Comparison of ENCODE assay signal across 26 mouse cellular contexts in the genomic region with DNA sequence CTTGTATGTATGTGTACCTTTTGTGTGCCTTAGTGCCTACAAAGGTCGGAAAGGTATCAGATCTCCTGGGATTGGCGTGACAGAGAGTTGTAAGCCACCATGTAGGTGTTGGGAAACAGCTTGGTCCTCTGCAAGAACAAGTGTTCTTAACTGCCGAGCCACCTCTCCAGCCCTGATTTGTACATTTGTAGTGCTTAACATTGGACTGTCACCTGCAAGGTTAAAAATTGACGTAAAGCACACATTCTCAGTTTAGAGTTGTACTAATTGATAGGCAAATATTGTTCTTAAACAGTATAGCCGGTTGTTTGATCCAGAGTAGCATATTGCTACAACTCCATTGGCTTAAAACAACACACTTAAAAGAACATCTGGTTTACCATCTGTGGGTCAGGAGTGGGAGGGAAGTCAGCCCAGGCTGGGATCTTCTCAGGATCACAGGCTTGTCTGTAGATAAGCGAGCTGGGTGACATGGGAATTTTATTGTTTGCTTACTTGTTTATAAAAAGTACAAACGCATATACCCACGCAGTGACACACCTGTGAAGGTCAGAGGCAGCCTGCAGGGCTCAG. TPM values are rescaled to one million over a fixed set of nuclear protein-coding genes. Genes with fewer than 3 reads are reported as not detected.
DNase-seq lines count a peak whose midpoint lies in the region; ATAC-seq and TF ChIP-seq lines count a peak whose summit lies in the region.
"Had no signal": no experiment of that assay in that cellular context is flagged by ENCODE, and none has a peak within 500 bp of the region (broad histone marks: within the 10 kb centered on the region; RNA-seq: fewer than 3 reads in every experiment).

No protein-coding gene starts in this region.

- no peak overlapping the region for H3K9ac ChIP-seq in lung, postnatal 0 days (replicated peaks; ENCODE audit: low read depth)
- no peak overlapping the region for H3K9ac ChIP-seq in intestine, embryonic 15.5 days
- H3K9ac ChIP-seq in stomach, embryonic 15.5 days, result no peak overlapping the region
- H3K9ac ChIP-seq: embryonic facial prominence, embryonic 13.5 days; forebrain, embryonic 12.5 days; forebrain, embryonic 15.5 days; hindbrain, embryonic 12.5 days; hindbrain, embryonic 15.5 days had no signal

- H3K9me3 ChIP-seq in lung, postnatal 0 days (ENCODE audit: low read length), result no peaks in the 10 kb centered on the region
- no peaks in the 10 kb centered on the region for H3K9me3 ChIP-seq in intestine, embryonic 15.5 days
- H3K9me3 ChIP-seq in stomach, embryonic 15.5 days, result no peaks in the 10 kb centered on the region
- H3K9me3 ChIP-seq: embryonic facial prominence, embryonic 10.5 days; embryonic facial prominence, embryonic 13.5 days; forebrain, embryonic 12.5 days; forebrain, embryonic 15.5 days; G1E; hindbrain, embryonic 12.5 days; hindbrain, embryonic 15.5 days had no signal

- no peak overlapping the region for H3K27ac ChIP-seq in lung, postnatal 0 days (ENCODE audit: low read length)
- H3K27ac ChIP-seq in intestine, embryonic 15.5 days, result no peak overlapping the region
- 0 out of 2 replicates have a peak overlapping the region, but pooled peaks have one; percentile 24 for H3K27ac ChIP-seq in stomach, embryonic 15.5 days
- H3K27ac ChIP-seq: embryonic facial prominence, embryonic 10.5 days; embryonic facial prominence, embryonic 13.5 days; forebrain, embryonic 12.5 days; forebrain, embryonic 15.5 days; hindbrain, embryonic 12.5 days; hindbrain, embryonic 15.5 days had no signal

- H3K27me3 ChIP-seq in lung, postnatal 0 days (replicated peaks; ENCODE audit: insufficient read depth, low read length), result no peaks in the 10 kb centered on the region
- no peaks in the 10 kb centered on the region for H3K27me3 ChIP-seq in intestine, embryonic 15.5 days (replicated peaks)
- no peaks in the 10 kb centered on the region for H3K27me3 ChIP-seq in stomach, embryonic 15.5 days (replicated peaks)
- H3K27me3 ChIP-seq: CH12.LX; embryonic facial prominence, embryonic 13.5 days; forebrain, embryonic 12.5 days; forebrain, embryonic 15.5 days; hindbrain, embryonic 12.5 days; hindbrain, embryonic 15.5 days had no signal

- ATAC-seq in lung, postnatal 0 days, result peak; percentile 75
- peak; percentile 43; the same call in 1 of the 2 replicates for ATAC-seq in intestine, embryonic 15.5 days
- peak; percentile 67; the same call in 1 of the 2 replicates for ATAC-seq in stomach, embryonic 15.5 days (ENCODE audit: insufficient read depth, low FRiP score, low read depth)
- ATAC-seq: forebrain, embryonic 15.5 days had no signal

- DNase-seq in lung, postnatal 0 days (ENCODE audit: low spot score), result peak; percentile 72
- no peak for DNase-seq in lung, adult 2 months
- peak; percentile 56 for DNase-seq in yolk sac, embryonic 10.5 days (ENCODE audit: low spot score)
- no peak for DNase-seq in gastrocnemius, postnatal 14 days
- no peak for DNase-seq in ovary, postnatal 10 days (ENCODE audit: low spot score)
- DNase-seq: adrenal gland, adult 8-10 months; adrenal gland, postnatal 25 days; B cell, adult 2 months; cerebellum, adult 11-12 months; cerebellum, adult 8-10 months; cerebellum, postnatal 36 days; embryo, embryonic 11 days; gastrocnemius, postnatal 36 days; heart, adult 11 months had no signal

- WGBS in lung, postnatal 0 days, result 45% methylated on average over 8 of the region's 8 CpGs
- 68% methylated on average over 8 of the region's 8 CpGs for WGBS in lung, adult 2 months
- WGBS in intestine, embryonic 15.5 days, result 52% methylated on average over 8 of the region's 8 CpGs
- 56% methylated on average over 8 of the region's 8 CpGs for WGBS in stomach, embryonic 15.5 days

- H3K4me2 ChIP-seq in lung, postnatal 0 days (replicated peaks; ENCODE audit: low read depth, low read length), result no peak overlapping the region
- no peak overlapping the region for H3K4me2 ChIP-seq in intestine, embryonic 15.5 days (replicated peaks)
- no peak overlapping the region for H3K4me2 ChIP-seq in stomach, embryonic 15.5 days
- H3K4me2 ChIP-seq: embryonic facial prominence, embryonic 13.5 days; forebrain, embryonic 12.5 days; forebrain, embryonic 15.5 days; heart, embryonic 11.5 days; hindbrain, embryonic 12.5 days; hindbrain, embryonic 15.5 days had no signal

- H3K4me1 ChIP-seq in lung, postnatal 0 days (ENCODE audit: insufficient read depth, low read depth, low read length), result no peaks in the 10 kb centered on the region
- H3K4me1 ChIP-seq in lung, adult 2 months (ENCODE audit: control insufficient read depth, insufficient read depth, low read length), result no peaks in the 10 kb centered on the region
- no peaks in the 10 kb centered on the region for H3K4me1 ChIP-seq in intestine, embryonic 15.5 days (replicated peaks)
- H3K4me1 ChIP-seq in stomach, embryonic 15.5 days, result no peaks in the 10 kb centered on the region
- H3K4me1 ChIP-seq: embryonic facial prominence, embryonic 10.5 days; embryonic facial prominence, embryonic 13.5 days; hindbrain, embryonic 12.5 days had no signal

- H3K36me3 ChIP-seq in lung, postnatal 0 days (ENCODE audit: insufficient read depth, low read length), result no peaks in the 10 kb centered on the region
- H3K36me3 ChIP-seq in intestine, embryonic 15.5 days, result no peaks in the 10 kb centered on the region
- H3K36me3 ChIP-seq in stomach, embryonic 15.5 days, result no peaks in the 10 kb centered on the region
- H3K36me3 ChIP-seq: forebrain, embryonic 12.5 days; forebrain, embryonic 15.5 days; hindbrain, embryonic 15.5 days had no signal

- no peak for TF ChIP-seq CTCF in lung, postnatal 0 days (IDR thresholded peaks at IDR 0.05)
- TF ChIP-seq CTCF in lung, adult 2 months (IDR thresholded peaks at IDR 0.05; ENCODE audit: insufficient read depth, low read length), result no peak

- no peak overlapping the region for H3K4me3 ChIP-seq in lung, postnatal 0 days (ENCODE audit: low read depth, low read length)
- H3K4me3 ChIP-seq in lung, adult 2 months (replicated peaks; ENCODE audit: extremely low read depth, low read depth, low read length), result no peak overlapping the region
- no peak overlapping the region for H3K4me3 ChIP-seq in intestine, embryonic 15.5 days (replicated peaks)
- no peak overlapping the region for H3K4me3 ChIP-seq in stomach, embryonic 15.5 days (replicated peaks)
- H3K4me3 ChIP-seq: embryonic facial prominence, embryonic 10.5 days; embryonic facial prominence, embryonic 13.5 days; erythroblast, embryonic 14.5 days; forebrain, embryonic 12.5 days; forebrain, embryonic 15.5 days; hindbrain, embryonic 12.5 days; hindbrain, embryonic 15.5 days had no signal

- TF ChIP-seq EP300 in lung, postnatal 0 days (IDR thresholded peaks at IDR 0.05), result no peak

- intact Hi-C loops in gastrocnemius, postnatal 14 days (cut with DNase I; ENCODE audit: low total_unique reads), result no loop called here

- TF ChIP-seq POLR2A in lung, adult 2 months (IDR thresholded peaks at IDR 0.05; ENCODE audit: borderline replicate concordance, extremely low read depth, low read depth, low read length), result no peak

RNA-seq across cellular contexts. Expression of a gene that starts 39.5 kb away (rescaled TPM):
- 105 and 117 TPM in 2 replicates for polyA plus RNA-seq in lung, postnatal 0 days (2015; fragmentation: Nextera tagmentation; extraction: Ambion mirVana)
- 61.1 and 64.5 TPM in 2 replicates for polyA plus RNA-seq in lung, adult 2 months (2012; rRNA removed)
- 99.9 and 101 TPM in 2 replicates for polyA plus RNA-seq in intestine, embryonic 15.5 days (2015; fragmentation: Nextera tagmentation; extraction: Ambion mirVana)
- 98.8 and 107 TPM in 2 replicates for polyA plus RNA-seq in stomach, embryonic 15.5 days (2015; fragmentation: Nextera tagmentation; extraction: Ambion mirVana)
- 10 to 100 TPM; 35.6 to 47.3 TPM for total RNA-seq in gastrocnemius, postnatal 14 days (2021)

RNA-seq across cellular contexts. Expression of a gene that starts 39.8 kb away (rescaled TPM):
- polyA plus RNA-seq in lung, postnatal 0 days (2015; fragmentation: Nextera tagmentation; extraction: Ambion mirVana), result 47.2 and 50.0 TPM in 2 replicates
- 21.1 and 29.5 TPM in 2 replicates for polyA plus RNA-seq in lung, adult 2 months (2012; rRNA removed)
- 45.2 and 45.3 TPM in 2 replicates for polyA plus RNA-seq in intestine, embryonic 15.5 days (2015; fragmentation: Nextera tagmentation; extraction: Ambion mirVana)
- polyA plus RNA-seq in stomach, embryonic 15.5 days (2015; fragmentation: Nextera tagmentation; extraction: Ambion mirVana), result 42.4 and 47.0 TPM in 2 replicates
- 10 to 100 TPM; 11.2 to 13.2 TPM for total RNA-seq in gastrocnemius, postnatal 14 days (2021)

Comparison
In these comparisons a context has a peak if more than half of its experiments do, and no peak if none do; other contexts are left out.
1. DNase-seq: peak in lung, postnatal 0 days (single experiment) and yolk sac, embryonic 10.5 days (single experiment); none in lung, adult 2 months (single experiment), gastrocnemius, postnatal 14 days (single experiment) and ovary, postnatal 10 days (single experiment).
2. Peak in every context shown above with its lines, with median percentiles within 50 percentile points of each other: ATAC-seq.